Mouse (Mus musculus) thymus, adult 2 months (tissue): ENCODE measurements around the gene Gm5617.

Experiments
- CTCF ChIP-seq: fragments of 200-500 bp; IDR thresholded peaks from 2 replicates; pipeline ENCODE4 v1.5.1; 2012; ENCODE audit warnings: mild to moderate bottlenecking, control low read depth, low read length, moderate library complexity, borderline replicate concordance; ENCODE audit not compliant: control insufficient read depth, poor library complexity, insufficient read depth; ENCODE audit errors: extremely low read depth
- POLR2A ChIP-seq: fragments of 200-500 bp; IDR thresholded peaks from 2 replicates; pipeline ENCODE4 v1.6.1; 2012; ENCODE audit warnings: mild to moderate bottlenecking, low read length, control low read depth, moderate library complexity; ENCODE audit not compliant: control insufficient read depth, poor library complexity, insufficient read depth; ENCODE audit errors: extremely low read depth

GRCm38 (mm10) chr9:48517372-48518130 is 22.3 kb downstream of the Gm5617 start:
- TF ChIP-seq CTCF (no peak), POLR2A (no peak)
